Mouse (Mus musculus) intestine, embryonic 14.5 days (tissue): ENCODE results near the gene Kdelc2. TPM values are rescaled to one million over a fixed set of nuclear protein-coding genes. Genes with fewer than 3 reads are reported as not detected.

Source experiments
- ATAC-seq: fragments of 200-750 bp; cut with Nextera tagmentation; replicated peaks from 2 replicates; pipeline ENCODE4 v1.8.0; 2017; ENCODE audit warnings: low read depth, moderate number of reproducible peaks, moderate TSS enrichment, moderate library complexity; ENCODE audit not compliant: low FRiP score, low TSS enrichment
- DNase-seq: peaks from one replicate; pipeline ENCODE4 v3.0.0-alpha.2; 2018; ENCODE audit warnings: low spot score
- H3K27ac ChIP-seq: fragments of 300-500 bp; sonication (generic); 2 replicates; pipeline ENCODE4 v1.5.1; 2014; ENCODE audit warnings: low read depth, mild to moderate bottlenecking, control low read depth
- H3K27me3 ChIP-seq: fragments of 300-500 bp; sonication (generic); replicated peaks from 2 replicates; pipeline ENCODE4 v1.6.1; 2014; ENCODE audit warnings: low read length, control low read depth; ENCODE audit not compliant: control insufficient read depth, insufficient read depth
- H3K36me3 ChIP-seq: fragments of 300-500 bp; sonication (generic); 2 replicates; pipeline ENCODE4 v1.6.1; 2014; ENCODE audit warnings: low read length, control low read depth; ENCODE audit not compliant: control insufficient read depth, insufficient read depth
- H3K4me1 ChIP-seq: fragments of 300-500 bp; sonication (generic); replicated peaks from 2 replicates; pipeline ENCODE4 v1.6.1; 2014; ENCODE audit warnings: low read length, control low read depth, mixed read lengths; ENCODE audit not compliant: control insufficient read depth, insufficient read depth
- H3K4me2 ChIP-seq: fragments of 300-500 bp; sonication (generic); 2 replicates; pipeline ENCODE4 v1.6.1; 2014; ENCODE audit warnings: low read length
- H3K4me3 ChIP-seq: fragments of 300-500 bp; sonication (generic); 2 replicates; pipeline ENCODE4 v1.5.1; 2014; ENCODE audit warnings: low read depth, low read length, control low read depth, mixed read lengths
- H3K9ac ChIP-seq: fragments of 300-500 bp; sonication (generic); 2 replicates; pipeline ENCODE4 v1.6.1; 2014; ENCODE audit warnings: mild to moderate bottlenecking, low read length
- H3K9me3 ChIP-seq: fragments of 300-500 bp; sonication (generic); 2 replicates; pipeline ENCODE4 v1.6.1; 2016; ENCODE audit warnings: low read length, control low read depth; ENCODE audit not compliant: control insufficient read depth
- WGBS: fragments of 180-500 bp; shearing (Covaris S2); extraction: QIAGEN DNeasy Blood & Tissue Kit; methylation state at CpG from one replicate; pipeline ENCODE4 v1.1.7; 2014; 5-methylcytosine and 5-hydroxymethylcytosine counted together
- polyA plus RNA-seq: library from polyadenylated mRNA; unstranded; fragments of >200 nt; fragmentation: Nextera tagmentation; extraction: Ambion mirVana; gene quantifications from 2 replicates; pipeline ENCODE4 v1.2.1, GENCODE M21; 2014

Kdelc2 gene
- polyA plus RNA-seq, 1 experiment from 2014 or later, result 27.3 TPM

DNA sequence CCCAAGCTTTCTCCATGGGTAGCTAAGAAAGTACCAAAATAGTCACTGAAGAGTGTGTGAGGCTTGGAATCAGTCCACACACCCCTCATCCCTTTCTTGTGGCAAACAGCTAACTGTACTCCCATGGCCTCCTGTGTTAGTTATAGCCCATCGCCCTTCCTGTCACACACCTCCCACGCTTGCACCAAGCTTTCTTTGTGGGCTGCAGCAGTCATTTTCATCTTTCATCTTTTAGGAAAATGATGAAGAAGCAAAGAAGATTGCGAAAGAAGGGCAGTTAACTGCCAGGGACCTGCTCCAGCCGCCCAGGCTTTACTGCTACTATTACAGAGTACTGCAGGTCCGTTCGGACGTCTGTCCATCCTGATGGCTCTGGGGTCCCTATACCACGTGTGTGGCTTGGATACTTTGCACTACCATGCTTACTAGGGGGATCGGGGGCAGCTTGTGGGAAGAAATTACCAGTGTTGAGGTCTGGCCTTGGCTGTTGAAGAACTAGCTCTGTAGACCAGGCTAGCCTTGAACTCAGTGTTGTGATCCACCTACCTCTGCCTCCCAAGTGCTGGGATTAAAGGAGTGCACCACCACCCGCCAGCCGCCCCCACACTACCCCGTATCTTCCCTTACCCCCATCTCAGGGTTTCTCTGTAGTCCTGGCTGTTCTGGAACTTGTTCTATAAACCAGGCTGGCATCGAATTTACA is 14.0 kb downstream of the Kdelc2 start:
- DNase-seq, result no peak
- Histone ChIP-seq H3K36me3 (peaks cover 13% of the 10 kb centered on the region; the same call in 1 of the 2 replicates), H3K4me2 (no peak overlapping the region), H3K4me3 (no peak overlapping the region), H3K9me3 (no peaks in the 10 kb centered on the region), H3K9ac (no peak overlapping the region), H3K27ac (no peak overlapping the region), H3K27me3 (no peaks in the 10 kb centered on the region), H3K4me1 (0 out of 2 replicates have a peak, but pooled peaks cover 7% of the 10 kb centered on the region)
- 83% methylated on average over 13 of the region's 13 CpGs for WGBS
- no peak for ATAC-seq

DNA sequence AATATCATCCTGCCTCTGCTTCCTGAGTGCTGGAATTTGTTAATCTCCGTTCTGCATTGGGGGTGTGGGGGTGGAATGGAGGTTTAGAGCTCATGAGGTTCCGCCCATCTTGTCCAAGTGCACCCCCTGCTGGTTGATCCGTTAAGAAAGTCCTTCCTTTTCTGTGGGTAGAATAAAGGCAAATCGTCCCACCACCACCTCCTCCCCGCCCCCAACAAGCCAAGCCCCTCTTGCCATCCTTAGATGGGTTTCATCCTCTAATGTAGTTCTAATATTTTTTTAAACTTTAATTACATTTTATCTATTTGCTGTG is 14.5 kb downstream of the Kdelc2 start:
- H3K27ac ChIP-seq, result no peak overlapping the region
- no peak overlapping the region for H3K4me2 ChIP-seq
- no peaks in the 10 kb centered on the region for H3K9me3 ChIP-seq
- 0 out of 2 replicates have a peak, but pooled peaks cover 7% of the 10 kb centered on the region for H3K4me1 ChIP-seq
- no peak for DNase-seq
- no peaks in the 10 kb centered on the region for H3K27me3 ChIP-seq
- no peak overlapping the region for H3K4me3 ChIP-seq
- 17% methylated on average over 5 of the region's 5 CpGs for WGBS
- no peak overlapping the region for H3K9ac ChIP-seq
- no peak for ATAC-seq
- H3K36me3 ChIP-seq, result peaks cover 13% of the 10 kb centered on the region; the same call in 1 of the 2 replicates

DNA sequence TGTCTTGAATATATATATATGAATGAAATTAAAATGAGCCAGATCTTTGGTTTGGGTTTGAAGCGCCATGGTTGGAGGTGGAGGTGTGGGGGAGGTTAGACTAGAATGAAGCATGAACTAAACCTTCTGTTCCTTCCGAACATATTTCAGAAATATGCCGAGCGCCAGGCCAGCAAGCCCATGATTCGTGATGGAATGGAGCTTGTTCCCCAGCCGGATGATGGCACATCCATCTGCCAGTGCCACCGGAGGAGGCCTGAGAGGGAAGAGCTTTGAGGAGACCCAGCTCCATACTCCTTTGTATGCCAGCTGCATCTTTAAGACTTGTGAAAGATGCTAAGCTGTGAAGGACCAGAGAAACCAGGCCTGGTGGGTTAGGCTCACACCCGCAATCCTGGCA is 15.7 kb downstream of the Kdelc2 start:
- no peak overlapping the region for H3K4me3 ChIP-seq
- WGBS, result 94% methylated on average over 8 of the region's 8 CpGs
- H3K4me1 ChIP-seq, result 0 out of 2 replicates have a peak, but pooled peaks cover 7% of the 10 kb centered on the region
- H3K27ac ChIP-seq, result no peak overlapping the region
- H3K36me3 ChIP-seq, result peaks cover 13% of the 10 kb centered on the region; the same call in 1 of the 2 replicates
- no peak overlapping the region for H3K4me2 ChIP-seq
- no peak overlapping the region for H3K9ac ChIP-seq
- ATAC-seq, result no peak
- no peaks in the 10 kb centered on the region for H3K9me3 ChIP-seq
- no peak for DNase-seq
- H3K27me3 ChIP-seq, result no peaks in the 10 kb centered on the region

- Histone ChIP-seq H3K4me3 (no peak overlapping the region), H3K36me3 (peaks cover 11% of the 10 kb centered on the region; the same call in 1 of the 2 replicates), H3K9ac (no peak overlapping the region), H3K9me3 (no peaks in the 10 kb centered on the region), H3K27me3 (no peaks in the 10 kb centered on the region), H3K4me1 (0 out of 2 replicates have a peak, but pooled peaks cover 9% of the 10 kb centered on the region), H3K27ac (no peak overlapping the region), H3K4me2 (no peak overlapping the region)
- 93% methylated on average over 4 of the region's 4 CpGs for WGBS
- DNase-seq (no peak), ATAC-seq (no peak)
These were observed 16.9 kb downstream of the Kdelc2 start for GRCm38 (mm10) chr9:53400696-53401095.

DNA sequence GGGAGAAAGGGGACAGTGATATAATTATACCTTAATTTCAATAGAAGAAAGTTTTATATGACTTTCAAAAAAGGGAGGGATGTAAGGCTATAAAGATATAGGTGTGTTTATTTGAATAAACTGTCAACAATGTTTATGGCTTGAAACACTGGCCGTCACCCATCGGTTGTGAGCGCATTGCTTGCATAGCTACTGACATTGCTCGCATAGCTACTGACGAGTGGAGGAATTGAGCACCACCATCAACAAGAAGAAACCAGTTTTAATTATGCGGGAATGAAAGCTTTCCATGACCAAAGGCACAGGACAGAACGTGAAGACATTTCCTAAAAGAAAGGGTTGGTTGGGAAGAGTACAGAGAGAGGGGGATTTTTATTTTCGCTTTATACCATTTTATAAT is 17.3 kb downstream of the Kdelc2 start:
- 78% methylated on average over 8 of the region's 8 CpGs for WGBS
- peaks cover 6% of the 10 kb centered on the region; the same call in 1 of the 2 replicates for H3K36me3 ChIP-seq
- H3K4me3 ChIP-seq, result no peak overlapping the region
- no peak overlapping the region for H3K27ac ChIP-seq
- no peak for ATAC-seq
- no peak overlapping the region for H3K4me2 ChIP-seq
- H3K4me1 ChIP-seq, result 0 out of 2 replicates have a peak, but pooled peaks cover 10% of the 10 kb centered on the region
- H3K27me3 ChIP-seq, result no peaks in the 10 kb centered on the region
- H3K9ac ChIP-seq, result no peak overlapping the region
- H3K9me3 ChIP-seq, result no peaks in the 10 kb centered on the region
- DNase-seq, result no peak

- no peaks in the 10 kb centered on the region for H3K9me3 ChIP-seq
- H3K4me3 ChIP-seq, result no peak within 1 kb of the TSS
- H3K27me3 ChIP-seq, result no peaks in the 10 kb centered on the region
- no peak within 1 kb of the TSS for H3K9ac ChIP-seq
- DNase-seq (peak; percentile 58), ATAC-seq (no peak)
- 10% methylated on average over 11 of the region's 11 CpGs for WGBS
- H3K4me1 ChIP-seq, result 0 out of 2 replicates have a peak, but pooled peaks cover 10% of the 10 kb centered on the region
- H3K4me2 ChIP-seq, result peak within 1 kb of the TSS; percentile 34
- peaks cover 6% of the 10 kb centered on the region; the same call in 1 of the 2 replicates for H3K36me3 ChIP-seq
- H3K27ac ChIP-seq, result peak within 1 kb of the TSS; percentile 17; the same call in 1 of the 2 replicates
These were observed 18.5 kb downstream of the Kdelc2 start, which contains the start of gene 4930550C14Rik for GRCm38 (mm10) chr9:53402291-53402711. Gene 4930550C14Rik, plus strand, starts transcription at chr9:53402325.

DNA sequence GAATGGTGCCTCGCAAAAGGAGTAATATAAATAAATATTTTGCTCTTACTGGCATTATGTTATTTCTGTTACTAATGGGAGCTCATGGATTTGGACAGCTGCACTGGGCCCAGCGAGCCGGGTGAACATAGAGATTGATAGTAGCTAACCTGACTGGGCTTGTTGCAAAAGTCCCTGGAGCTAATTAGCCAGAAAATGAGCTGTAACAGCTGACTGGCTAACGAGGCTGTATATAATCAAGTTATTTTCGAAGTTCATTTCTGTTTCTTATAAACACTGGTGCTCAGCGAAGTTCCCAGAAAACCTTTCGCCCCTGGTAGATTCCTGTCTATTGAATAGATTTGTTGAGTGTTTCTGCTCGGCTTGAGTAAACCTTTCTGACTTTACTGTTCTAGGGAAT is 19.2 kb downstream of the Kdelc2 start:
- H3K27ac ChIP-seq, result peak overlapping the region; percentile 17; the same call in 1 of the 2 replicates
- H3K4me2 ChIP-seq, result peak overlapping the region; percentile 34
- peaks cover 4% of the 10 kb centered on the region; the same call in 1 of the 2 replicates for H3K36me3 ChIP-seq
- 65% methylated on average over 8 of the region's 8 CpGs for WGBS
- 0 out of 2 replicates have a peak, but pooled peaks cover 10% of the 10 kb centered on the region for H3K4me1 ChIP-seq
- no peaks in the 10 kb centered on the region for H3K9me3 ChIP-seq
- DNase-seq (no peak), ATAC-seq (no peak)
- no peak overlapping the region for H3K9ac ChIP-seq
- no peak overlapping the region for H3K4me3 ChIP-seq
- no peaks in the 10 kb centered on the region for H3K27me3 ChIP-seq

DNA sequence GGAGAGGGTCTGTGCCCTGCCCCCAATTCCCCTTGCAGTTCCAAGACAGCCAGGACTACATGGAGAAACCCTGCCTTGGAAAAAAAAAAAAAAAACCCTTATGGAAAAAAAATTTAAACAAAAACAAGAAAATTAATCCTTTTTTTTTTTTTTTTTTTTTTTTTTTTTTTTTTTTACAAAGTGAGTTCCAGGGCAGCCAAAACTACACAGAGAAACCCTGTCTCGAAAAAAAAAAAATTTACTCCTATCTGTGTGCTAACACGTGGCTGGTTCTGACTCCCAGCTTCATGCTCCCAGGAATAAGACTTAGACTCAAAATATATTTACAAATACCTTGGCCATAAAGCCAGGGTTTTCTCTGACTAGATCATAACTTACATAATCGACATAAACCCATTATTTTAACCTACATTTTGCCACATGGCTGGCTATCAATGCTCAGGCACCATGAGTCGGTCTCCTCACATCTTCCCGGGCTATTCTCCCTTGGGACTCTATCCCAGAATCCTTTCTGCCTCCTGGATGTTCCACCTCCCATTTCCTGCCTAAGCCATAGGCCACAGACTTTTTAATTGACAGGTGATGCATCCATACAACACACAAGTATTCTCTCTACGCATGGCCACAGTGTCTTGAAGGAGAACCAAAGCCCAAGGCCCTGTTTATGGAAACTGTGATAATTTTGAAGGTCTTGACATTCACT is 20.4 kb downstream of the Kdelc2 start:
- Histone ChIP-seq H3K4me1 (0 out of 2 replicates have a peak, but pooled peaks cover 10% of the 10 kb centered on the region), H3K4me2 (no peak overlapping the region), H3K27ac (no peak overlapping the region), H3K4me3 (no peak overlapping the region), H3K9ac (no peak overlapping the region), H3K9me3 (no peaks in the 10 kb centered on the region), H3K27me3 (no peaks in the 10 kb centered on the region), H3K36me3 (0 out of 2 replicates have a peak, but pooled peaks cover 2% of the 10 kb centered on the region)
- ATAC-seq, result 0 out of 2 replicates have a peak, but pooled peaks have one; percentile 18
- DNase-seq, result no peak
- WGBS, result 86% methylated on average over 6 of the region's 6 CpGs
